1 mouse cellular context compared by ENCODE assay signal in the genomic region with DNA sequence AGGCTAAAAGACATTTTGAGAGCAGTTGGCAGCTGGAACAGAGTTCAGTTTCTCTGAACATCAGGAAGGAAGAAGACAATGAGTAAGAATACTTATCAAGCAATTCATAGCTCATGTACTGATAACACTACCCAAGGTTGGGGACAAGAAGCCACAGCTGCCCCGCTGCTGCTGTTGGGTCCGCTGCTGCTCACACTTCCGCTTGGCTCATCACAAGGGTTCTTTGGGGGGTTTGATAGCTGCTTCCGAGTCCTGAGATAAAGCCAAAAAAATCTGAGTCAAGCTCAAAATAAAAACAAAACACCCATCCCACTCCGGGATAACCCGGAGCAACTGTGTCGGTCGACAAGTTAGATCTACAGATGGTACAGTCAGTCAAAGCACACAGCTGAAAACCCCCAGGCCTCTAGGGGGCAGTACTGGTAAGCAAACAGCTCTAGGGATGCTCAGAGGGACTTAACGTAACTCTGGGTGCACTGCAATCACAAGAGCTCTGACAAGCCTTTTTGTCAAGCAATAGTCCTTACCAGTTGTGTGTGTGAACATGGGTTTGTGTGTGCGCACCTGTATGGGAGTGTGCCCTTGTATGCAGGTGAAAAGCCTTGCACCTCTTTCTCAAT.
TF ChIP-seq lines count a peak whose summit lies in the region.

No protein-coding gene starts in this region.

TF ChIP-seq in MEL, 35 proteins besides CTCF, POLR2A, EP300 and RAD21 (continued from another document):
- TF ChIP-seq BHLHE40 (IDR thresholded peaks at IDR 0.05; ENCODE audit: borderline replicate concordance, low read depth, low read length) (peak; percentile 69), HCFC1 (IDR thresholded peaks at IDR 0.05; ENCODE audit: low read depth, low read length) (peak; percentile 44), USF2 (IDR thresholded peaks at IDR 0.05; ENCODE audit: borderline replicate concordance in 1 of 2, insufficient read depth in 1 of 2, low read depth in 1 of 2, low read length in 2 of 2) (no peak), ZNF384 (IDR thresholded peaks at IDR 0.05; ENCODE audit: low read depth, low read length) (no peak), KAT2A (conservative IDR thresholded peaks at IDR 0.05; ENCODE audit: low read depth, low read length) (0 out of 2 replicates have a peak, but pooled peaks have one; percentile 34), TBP (IDR thresholded peaks at IDR 0.05; ENCODE audit: low read depth, low read length) (no peak), E2F4 (IDR thresholded peaks at IDR 0.05; ENCODE audit: borderline replicate concordance, low read depth, low read length) (no peak), POLR2AphosphoS5 (IDR thresholded peaks at IDR 0.05; ENCODE audit: borderline replicate concordance, low read depth, low read length) (no peak), TCF12 (IDR thresholded peaks at IDR 0.05; ENCODE audit: low read depth, low read length) (peak; percentile 85), POLR2AphosphoS2 (IDR thresholded peaks at IDR 0.05; ENCODE audit: low read length) (no peak), GATA1 (IDR thresholded peaks at IDR 0.05; ENCODE audit: low read depth, low read length) (peak; percentile 87), NELFE (IDR thresholded peaks at IDR 0.05; ENCODE audit: low read depth, low read length) (no peak; the same call in 1 of the 2 replicates), MYB (IDR thresholded peaks at IDR 0.05; ENCODE audit: low read depth, low read length) (peak; percentile 66), USF1 (IDR thresholded peaks at IDR 0.05; ENCODE audit: low read depth, low read length) (no peak)
TF ChIP-seq in MEL: peak in this region for 17.
